ENCODE assay signal across 8 mouse cellular contexts in genomic region chr13:12394609-12395505, GRCm38 (mm10). TPM values are rescaled to one million over a fixed set of nuclear protein-coding genes. Genes with fewer than 3 reads are reported as not detected.
DNase-seq lines count a peak whose midpoint lies in the region; ATAC-seq lines count a peak whose summit lies in the region.

Heatr1 (plus strand) TSS chr13:12395027.

- DNase-seq in adipocyte (ENCODE audit: low spot score), result peak; percentile 98
- peak; percentile 98 for DNase-seq in embryo, embryonic 10 days (ENCODE audit: low spot score)
- peak; percentile 75 for DNase-seq in gastrocnemius, postnatal 10 days
- DNase-seq in induced T-regulatory cell, adult 2 months (ENCODE audit: low read depth), result peak; percentile 100
- peak; percentile 95 to 98 for DNase-seq in left cerebral cortex, adult 9 months (ENCODE audit: low spot score in 2 of 2)
- DNase-seq in right cerebral cortex, postnatal 14 days, result peak; percentile 78
- peak; percentile 95 for DNase-seq in urinary bladder, postnatal 36 days (ENCODE audit: low spot score in 2 of 2)

- peak; percentile 92 for ATAC-seq in megakaryocyte progenitor cell, adult 5-6 weeks (replicated peaks; ENCODE audit: poor library complexity)

RNA-seq across cellular contexts. Expression of gene Heatr1, which starts in this region (rescaled TPM):
- total RNA-seq in gastrocnemius, postnatal 10 days (2021), result 10 to 100 TPM; 11.8 to 13.5 TPM
- total RNA-seq in megakaryocyte progenitor cell, adult 5-6 weeks (2015), result 58.0 and 62.3 TPM in 2 replicates
- total RNA-seq in megakaryocyte progenitor cell, adult 5-6 weeks (2017), result 103 and 121 TPM in 2 replicates

Comparison
In these comparisons a context has a peak if more than half of its experiments do, and no peak if none do; other contexts are left out.
1. Peak in every context shown above with its lines: DNase-seq and ATAC-seq.
2. RNA of gene Heatr1 (total RNA-seq): 58.0 to 121 TPM in megakaryocyte progenitor cell, adult 5-6 weeks; 11.8 to 13.5 TPM in gastrocnemius, postnatal 10 days; every median in the first group is over 4 times any median in the second.